Mouse (Mus musculus) T-helper 2 cell (primary cell): ENCODE measurements at regions not wholly inside any gene's neighbourhood (a gene's known extent, or its start where the extent isn't known, plus 50 kb on each side); places are given as distances from the start of the nearest gene placed in this dataset.
"Not testable (repeated sequence)": the region's sequence is repeated elsewhere in the genome, so short reads cannot be mapped to it uniquely, and the experiment has no call there.

Experiments used
- in situ Hi-C: fragments of 300-600 bp; cut with MboI, MseI; formaldehyde crosslinking; loops from one replicate; pipeline ENCODE4 v1.15.1; 2025; ENCODE audit warnings: high pct_unique_total_duplicates

DNA sequence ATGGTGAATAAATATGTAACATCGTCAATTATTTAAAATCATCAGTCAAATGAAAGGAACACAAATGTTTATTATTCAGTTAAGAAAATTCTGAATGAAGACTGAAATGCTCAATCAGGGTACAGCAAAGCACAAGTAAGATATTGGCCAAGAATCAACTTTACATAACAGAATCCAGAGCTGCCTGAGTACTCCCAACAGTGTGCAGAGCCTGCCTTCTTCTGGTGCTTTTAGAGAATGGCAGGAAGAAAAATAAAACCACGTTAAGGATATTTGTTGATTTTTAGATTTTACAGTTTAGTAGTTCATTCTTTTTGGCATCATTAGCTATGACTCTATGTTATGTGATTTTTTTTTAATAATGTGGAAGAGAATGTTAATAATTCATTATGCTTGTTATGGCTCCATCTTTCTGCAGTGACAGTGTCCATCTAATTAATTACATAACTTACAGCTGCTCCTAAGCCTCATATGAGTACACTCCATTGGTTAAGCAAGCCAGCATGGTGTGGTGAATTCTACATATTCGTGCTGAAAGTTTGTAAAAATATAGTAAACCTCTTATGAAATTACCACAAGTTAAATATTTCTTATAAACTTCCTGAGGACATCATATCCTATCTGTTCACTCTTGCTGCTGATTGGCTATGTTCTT is 579.0 kb downstream of the Kcna4 start:
- in situ Hi-C loops, result no loop called here

DNA sequence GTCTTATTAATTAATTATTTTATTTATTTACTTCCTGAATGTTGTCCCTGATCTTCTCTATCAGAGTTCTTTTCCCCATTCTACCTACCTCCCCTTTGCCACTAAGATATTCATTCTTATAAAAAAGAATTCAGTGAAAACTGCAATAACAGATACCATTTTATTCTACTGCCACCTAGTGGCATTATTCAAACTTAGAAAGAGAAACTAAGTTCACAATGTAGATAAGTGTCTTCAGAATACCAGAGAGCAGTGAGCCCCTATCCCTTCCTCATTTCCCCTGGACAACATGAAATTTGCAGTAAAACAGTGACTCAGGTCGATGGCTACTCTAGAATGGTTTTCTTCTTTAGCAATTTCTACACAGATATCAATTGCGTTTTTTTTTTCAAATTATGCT is 589.2 kb downstream of the Kcna4 start:
- in situ Hi-C loops, result no loop called here

DNA sequence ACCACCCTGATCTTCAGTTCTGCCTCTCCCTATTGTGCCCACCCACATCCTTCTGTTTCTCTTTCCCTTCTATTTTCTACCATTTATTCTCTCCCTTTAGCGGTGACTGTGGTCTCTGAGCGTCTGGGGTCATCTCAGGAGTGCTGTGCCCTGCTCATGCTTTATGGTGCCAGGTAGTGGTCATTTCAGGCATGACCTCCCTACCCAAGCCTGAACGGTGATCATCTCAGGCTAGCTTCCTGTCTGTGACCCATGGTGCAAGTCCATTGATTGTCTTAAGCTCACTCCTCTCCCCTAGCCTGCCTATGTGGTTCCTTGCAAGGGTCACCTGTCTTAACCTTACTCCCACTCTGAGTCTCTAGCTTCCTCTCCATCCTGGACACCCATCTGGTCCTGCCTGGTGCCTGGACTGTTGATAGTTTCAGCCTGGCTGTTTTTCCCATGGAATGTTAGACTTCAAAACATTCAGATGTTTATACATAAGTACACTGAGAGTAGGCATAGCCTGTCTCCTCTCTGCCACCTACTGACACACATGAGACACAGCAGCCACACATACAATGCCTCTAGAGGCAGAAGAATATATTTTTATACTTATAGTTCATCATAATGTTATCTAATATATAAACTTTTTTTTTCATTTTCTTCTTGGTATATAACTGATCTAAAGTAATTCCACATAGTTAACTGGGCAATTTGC is 595.8 kb downstream of the Kcna4 start:
- in situ Hi-C loops, result no loop called here

DNA sequence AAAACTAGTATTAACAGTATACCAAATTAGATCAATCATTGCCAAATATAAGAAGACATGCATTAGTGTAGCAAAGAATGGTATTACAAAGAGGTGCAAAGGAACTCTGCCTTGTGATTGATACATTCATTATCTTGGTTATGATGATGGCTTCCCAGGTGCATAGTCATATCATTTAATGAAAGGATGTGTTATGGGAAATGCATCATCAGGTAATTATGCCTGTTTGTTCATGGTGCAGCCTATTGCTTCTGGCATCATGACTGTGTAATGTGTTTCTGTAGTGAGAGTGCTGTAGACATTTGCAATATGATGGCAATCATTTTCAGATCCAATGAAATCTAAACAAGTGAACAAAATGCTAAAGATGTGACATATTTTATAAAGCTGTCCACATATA is 597.8 kb downstream of the Kcna4 start:
- in situ Hi-C loops, result no loop called here

DNA sequence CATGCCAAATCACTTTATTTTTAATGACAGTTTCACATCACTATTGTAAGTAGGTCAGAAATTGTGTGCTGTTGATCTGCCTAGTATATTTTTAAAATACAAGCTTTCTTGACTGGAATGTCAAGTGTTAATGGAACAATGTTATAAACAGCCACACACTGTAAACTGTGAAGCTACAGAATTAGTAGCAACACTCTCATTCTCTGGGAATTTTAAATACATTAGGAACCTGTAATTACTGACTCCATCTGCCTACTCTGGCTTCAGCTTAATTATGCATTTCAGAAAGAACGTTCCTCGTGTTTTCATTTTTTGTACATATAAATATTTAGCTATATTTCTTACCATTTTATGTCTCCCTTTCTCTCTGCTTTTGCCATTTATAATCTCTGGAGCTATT is 634.7 kb downstream of the Kcna4 start:
- in situ Hi-C loops, result no loop called here

DNA sequence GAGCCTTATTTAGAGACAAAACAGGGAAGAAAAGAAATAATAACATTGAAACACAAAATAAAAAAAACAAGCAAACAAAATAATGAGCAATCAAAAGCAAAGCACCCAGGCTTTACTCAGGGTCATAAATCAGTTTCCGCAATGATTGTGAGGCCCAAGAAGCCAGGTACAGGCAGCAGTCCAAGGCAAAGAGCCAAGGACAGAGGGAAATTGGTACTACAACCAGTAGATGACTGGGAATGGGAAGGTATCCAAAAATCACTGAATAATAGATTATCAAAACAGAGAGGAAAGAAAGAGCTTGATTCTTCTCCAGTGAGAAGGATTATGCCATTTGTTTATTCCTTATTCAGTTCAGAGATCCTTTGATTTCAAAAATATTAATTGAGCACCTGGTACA is 636.2 kb downstream of the Kcna4 start:
- in situ Hi-C loops, result no loop called here

DNA sequence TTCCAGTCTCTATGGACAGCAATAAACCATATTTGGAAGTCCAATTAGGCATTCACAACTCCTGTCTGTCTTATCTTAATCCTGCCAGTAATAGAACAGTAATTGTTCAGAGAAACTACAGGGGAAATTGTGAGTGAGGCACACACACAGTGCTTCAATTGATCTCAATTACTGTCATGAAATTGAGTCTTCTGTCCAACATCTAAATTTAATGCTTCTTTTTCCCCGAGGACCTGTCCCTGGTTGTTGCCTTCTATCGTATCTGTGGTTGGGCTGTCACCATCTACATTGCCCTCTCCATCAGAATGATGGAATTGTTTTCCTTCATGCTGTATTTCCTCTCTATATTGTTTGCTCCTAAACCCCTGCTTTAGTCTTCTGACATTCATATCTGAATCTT is 644.9 kb downstream of the Kcna4 start:
- in situ Hi-C loops, result no loop called here

DNA sequence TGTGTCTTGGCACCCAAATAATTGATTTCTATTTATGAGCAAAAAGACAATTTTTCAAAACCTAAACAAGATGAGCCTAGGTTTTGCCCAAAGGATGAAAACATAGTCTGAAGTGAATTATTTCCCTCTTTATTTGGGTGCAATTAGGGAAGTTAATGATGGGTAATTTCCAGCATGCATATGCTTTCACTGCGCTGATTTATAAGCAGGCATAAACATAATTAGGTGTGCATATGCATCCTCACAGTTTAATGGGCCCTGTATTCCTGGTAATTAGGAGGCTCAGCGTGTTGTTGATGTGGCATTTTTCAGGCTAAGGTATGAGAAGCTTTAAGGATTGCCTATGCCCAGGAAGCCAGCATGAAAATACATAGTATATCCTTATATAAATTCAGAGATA is 645.3 kb downstream of the Kcna4 start:
- in situ Hi-C loops, result no loop called here

DNA sequence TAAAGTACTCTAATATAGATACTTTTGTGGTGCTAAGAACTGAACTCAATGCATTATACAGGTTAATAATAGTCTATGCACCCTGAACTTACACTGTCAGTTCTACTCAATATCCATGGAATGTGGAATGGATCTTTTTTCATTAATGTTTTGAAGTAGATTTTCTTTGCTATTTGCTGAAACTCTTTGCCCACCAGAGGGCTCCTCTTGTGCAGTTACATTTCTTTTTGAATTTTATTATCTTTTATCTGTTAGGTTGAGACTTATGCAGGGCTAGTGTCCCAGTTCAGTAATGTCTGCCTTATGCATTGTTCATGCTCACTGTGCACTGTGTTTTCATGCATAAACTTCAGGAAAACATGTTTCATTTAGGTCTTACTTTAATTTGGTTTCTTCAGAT is 650.9 kb downstream of the Kcna4 start:
- in situ Hi-C loops, result no loop called here

DNA sequence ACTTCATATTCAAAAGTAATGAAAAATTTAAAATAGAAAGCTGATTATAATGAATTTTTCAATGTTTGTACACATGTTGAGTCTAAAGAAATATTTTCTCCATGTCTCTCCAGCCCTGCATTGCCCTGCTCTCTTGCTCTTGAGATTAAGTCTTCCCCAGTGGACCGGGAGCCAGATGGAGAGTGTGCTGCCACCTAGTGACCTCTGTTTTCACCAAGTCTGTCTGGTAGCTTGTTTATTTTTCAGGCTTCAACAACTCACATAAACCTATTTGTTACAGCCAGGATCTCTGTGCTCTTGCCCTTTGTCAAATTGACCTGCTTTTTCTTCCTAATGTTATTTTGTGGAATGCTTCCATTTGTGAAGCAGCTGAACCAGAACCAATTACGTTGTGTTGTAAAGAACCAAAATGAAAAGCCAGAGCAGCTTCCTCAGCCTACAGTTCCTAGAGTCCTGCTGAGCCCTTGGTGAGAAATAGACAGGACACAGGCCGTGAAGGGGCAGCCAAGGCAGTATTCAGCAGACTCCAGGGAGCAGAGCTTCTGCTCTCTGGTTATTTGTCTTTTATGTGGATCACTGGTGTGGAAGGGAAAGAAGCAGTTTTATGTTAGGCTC is 655.5 kb downstream of the Kcna4 start:
- in situ Hi-C loops, result no loop called here

DNA sequence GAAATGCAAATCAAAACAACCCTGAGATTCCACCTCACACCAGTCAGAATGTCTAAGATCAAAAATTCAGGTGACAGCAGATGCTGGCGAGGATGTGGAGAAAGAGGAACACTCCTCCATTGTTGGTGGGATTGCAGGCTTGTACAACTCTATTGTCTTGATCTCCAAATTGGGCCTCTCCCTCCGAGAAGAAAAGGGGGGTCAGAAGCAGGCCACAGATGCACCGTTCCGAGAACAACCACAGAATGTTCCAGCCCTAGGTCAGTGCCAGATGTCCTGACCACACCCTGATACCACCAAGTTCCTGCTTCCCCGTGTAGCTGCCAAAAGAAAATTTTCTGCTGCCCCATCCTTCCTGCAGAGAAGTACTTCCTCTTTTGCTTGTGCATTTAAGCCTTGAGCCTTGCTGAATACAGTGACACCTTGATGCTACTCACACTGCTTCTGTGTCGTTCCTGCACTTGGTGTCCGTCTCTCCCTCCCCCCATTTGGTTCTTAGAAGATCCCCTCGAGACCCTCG is 665.2 kb downstream of the Kcna4 start:
- in situ Hi-C loops, result not testable (repeated sequence)

DNA sequence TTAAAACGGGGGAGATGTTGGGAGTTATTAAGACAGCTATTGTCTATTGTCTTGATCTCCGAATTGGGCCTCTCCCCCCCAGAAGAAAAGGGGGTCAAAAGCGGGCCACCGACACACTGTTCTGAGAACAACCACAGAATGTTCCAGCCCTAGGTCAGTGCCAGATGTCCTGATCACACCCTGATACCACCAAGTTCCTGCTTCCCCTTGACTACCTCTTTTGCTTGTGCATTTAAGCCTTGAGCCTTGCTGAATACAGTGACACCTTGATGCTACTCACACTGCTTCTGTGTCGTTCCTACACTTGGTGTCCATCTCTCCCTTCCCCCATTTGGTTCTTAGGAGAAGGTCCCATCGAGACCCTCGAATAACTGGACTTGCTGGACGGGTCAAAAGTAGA is 673.5 kb downstream of the Kcna4 start:
- in situ Hi-C loops, result not testable (repeated sequence)

DNA sequence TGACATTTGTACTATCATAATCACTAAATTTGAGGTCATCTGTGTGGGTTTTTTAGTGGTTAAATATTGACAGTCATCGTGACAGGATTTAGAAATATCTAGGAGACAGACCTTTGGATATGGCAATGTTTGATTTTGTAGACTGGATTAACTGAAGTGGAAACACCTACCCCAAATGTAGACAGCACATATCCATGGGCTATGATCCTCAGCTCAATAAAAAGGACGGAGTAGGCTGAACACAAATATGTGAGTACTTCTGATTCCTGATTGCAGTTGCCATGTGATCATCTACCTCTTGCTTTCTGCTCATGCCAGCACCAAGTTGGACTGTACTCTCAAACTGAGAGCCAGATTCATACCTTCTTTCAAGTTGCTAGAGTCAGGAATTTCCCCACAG is 674.4 kb downstream of the Kcna4 start:
- in situ Hi-C loops, result no loop called here

DNA sequence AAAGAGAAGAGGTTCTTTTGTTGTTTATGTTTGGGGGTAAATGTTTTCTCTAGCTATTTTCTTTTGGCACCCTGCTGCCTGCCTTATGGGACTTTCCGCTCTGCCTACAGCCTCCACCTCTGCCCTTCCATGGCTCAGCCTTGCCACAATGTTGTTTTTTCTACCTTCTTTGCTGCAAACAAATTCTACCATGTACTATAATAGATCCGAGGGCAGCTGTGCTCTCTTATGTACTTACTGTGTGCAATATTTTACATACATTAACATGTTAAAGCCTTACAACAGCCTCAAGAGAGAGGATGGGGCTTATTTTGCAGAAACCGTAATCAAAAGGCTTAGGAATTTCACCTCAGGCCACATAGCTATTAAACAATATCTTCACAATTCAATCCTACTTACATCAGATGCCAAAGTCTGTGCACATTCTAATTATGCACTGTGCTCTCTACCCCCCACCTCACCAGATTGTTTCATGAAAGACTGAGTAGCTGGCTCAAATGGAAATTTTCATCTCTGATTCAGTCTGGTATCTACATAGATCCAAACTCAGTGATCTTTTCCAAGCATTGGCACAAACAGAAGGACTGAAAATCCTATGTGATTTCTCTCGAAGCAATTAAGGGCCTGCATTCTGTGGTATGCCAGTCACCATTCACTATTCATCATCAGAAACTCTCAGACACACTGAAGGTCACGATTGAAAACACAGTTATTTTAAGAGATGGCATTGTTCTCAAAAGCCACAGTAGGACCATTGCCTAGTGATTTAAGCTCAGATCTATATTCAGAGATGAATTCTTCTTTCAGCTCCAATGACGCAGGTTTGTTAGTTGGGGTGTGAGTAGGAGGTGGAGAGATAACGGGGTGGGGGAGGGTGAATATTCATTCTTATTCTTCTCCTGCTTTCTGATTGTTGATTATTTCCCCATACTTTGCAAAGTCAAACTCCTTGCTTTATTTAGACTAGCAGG is 675.2 kb downstream of the Kcna4 start:
- in situ Hi-C loops, result no loop called here

DNA sequence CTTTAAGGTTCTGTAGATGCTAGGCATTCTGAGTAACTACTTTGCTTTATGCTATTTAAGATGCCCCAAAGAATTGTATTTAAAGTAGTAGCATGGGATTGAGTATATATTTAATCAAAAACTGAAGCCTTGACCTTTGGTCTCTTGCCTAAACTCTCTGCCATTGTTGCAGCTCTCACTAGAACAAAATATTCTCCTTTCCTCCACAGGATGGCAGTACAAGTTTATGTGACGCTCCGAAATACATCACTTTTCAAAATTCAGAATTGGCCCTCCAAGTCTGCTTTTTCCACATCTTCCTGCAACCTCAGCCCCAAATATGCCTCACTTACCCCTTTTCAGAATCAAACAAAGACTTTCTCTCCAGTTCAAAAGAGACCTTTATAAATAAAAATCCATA is 678.1 kb downstream of the Kcna4 start:
- in situ Hi-C loops, result no loop called here

DNA sequence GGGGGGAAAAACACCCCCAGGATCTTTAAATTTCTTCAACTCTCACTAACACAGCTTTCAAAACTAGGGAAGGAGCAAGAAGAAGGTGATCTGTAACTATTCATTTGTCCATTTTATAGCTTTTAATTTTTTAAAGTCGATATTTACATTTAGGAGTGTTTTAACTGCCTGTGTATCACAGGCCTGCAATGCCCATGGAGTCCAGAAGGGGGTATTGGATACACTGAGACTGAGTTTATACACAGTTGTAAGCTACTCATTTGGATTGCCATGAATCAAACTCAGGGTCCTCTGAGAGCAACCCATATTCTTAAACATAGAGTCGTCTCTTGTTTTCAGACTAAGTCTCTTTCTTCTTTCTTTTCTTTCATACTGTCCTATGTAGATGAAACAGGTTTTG is 679.1 kb downstream of the Kcna4 start:
- in situ Hi-C loops, result no loop called here

DNA sequence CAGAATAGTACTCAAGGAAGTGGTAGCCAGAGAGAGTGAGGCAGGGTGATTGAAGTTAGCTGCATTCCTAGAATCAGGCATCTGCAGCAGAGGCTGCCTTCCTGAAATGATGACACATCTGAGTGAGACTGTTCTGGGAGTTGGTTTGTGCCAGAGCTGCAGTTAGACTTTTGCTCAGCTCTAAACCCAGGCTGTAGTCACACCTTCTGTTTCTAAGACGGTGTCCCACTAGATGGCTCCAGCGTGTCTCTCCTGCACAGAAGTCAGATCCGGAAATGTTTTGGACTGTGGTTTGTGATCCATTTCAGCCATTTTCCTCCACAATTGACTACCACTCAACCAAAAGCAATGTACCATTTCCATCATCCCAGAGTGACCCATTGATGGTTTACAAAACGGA is 683.1 kb downstream of the Kcna4 start:
- in situ Hi-C loops, result no loop called here

DNA sequence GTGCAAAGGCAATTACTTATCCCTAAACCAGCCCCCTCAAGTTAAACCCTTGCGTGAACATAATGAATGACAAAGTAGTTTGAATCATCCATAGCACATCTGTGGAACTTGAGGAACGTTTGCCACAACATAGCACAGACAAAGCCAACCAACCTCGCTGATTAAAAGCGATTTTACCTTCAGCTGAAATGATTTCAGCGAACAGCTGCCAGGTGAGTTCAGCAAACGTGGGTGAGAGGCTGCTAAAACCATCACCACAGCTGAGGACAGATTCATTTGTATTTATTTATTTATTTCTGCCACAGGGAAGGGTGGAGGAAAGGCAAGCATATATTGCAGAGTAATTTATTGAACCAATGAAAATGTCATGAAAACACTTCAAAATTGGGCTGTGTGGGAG is 704.4 kb downstream of the Kcna4 start:
- in situ Hi-C loops, result no loop called here

DNA sequence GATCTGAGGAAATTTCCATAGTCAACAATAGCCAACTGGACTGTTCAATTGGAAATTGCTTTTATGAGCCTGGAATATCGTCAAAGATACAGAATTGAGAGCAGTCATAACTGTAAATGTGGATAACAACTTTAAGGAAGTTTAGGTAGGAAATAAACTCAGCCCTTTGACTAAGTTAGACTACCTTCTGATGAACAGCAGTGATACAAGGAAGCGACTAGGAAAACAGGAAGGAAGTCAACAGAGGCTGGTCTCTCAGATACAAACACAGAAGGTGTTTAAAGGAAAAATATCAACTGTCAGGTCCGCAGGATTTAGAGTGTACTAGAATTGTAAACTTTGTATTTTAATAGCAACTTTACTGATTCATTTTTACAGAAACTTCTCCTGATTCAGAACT is 721.1 kb downstream of the Kcna4 start:
- in situ Hi-C loops, result no loop called here

DNA sequence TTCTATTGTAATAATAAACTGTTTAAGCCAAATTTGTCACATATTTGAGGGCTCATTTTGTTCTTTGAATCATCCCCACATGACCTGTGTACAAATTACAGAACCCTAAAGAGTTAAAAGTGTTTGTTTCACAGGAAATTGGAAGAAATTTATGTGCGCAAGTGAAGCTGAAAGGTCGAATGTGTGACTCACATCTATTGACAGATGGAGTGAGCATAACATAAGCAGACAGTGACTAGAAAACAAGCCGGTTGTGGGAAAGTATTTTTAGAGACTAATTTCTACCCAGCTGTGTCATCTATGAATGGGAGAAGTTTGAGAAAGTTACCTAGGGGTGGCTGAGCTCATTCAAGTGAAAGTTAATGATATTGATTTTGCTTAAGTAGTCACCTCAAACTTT is 732.8 kb downstream of the Kcna4 start:
- in situ Hi-C loops, result no loop called here

DNA sequence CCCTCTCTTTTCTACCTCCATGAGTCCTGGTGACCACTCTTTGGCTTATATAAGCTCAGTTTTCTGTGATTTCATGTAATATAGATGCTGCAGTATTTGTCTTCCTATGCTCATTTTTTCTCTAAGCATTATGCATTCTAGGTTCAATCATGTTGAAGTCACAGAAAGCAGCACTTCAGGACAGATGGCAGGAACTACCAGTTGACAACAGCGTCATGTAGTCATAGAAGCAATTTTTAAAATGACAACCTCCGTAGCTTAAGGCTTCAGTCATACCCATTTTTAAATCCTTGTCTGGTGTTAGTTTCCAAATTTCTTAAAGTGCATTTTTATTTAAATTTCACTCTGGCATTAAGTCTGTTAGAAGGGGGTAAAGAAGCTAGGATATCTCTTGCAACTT is 740.2 kb downstream of the Kcna4 start:
- in situ Hi-C loops, result no loop called here
